Mouse (Mus musculus): ENCODE data around the gene Irf2bp2. TPM values are rescaled to one million over a fixed set of nuclear protein-coding genes. Genes with fewer than 3 reads are reported as not detected.

The Irf2bp2 gene
- polyA plus RNA-seq (2012; ENCODE audit: insufficient read depth, insufficient read length, missing spikeins) = 163 and 167 TPM in 2 replicates

DNA sequence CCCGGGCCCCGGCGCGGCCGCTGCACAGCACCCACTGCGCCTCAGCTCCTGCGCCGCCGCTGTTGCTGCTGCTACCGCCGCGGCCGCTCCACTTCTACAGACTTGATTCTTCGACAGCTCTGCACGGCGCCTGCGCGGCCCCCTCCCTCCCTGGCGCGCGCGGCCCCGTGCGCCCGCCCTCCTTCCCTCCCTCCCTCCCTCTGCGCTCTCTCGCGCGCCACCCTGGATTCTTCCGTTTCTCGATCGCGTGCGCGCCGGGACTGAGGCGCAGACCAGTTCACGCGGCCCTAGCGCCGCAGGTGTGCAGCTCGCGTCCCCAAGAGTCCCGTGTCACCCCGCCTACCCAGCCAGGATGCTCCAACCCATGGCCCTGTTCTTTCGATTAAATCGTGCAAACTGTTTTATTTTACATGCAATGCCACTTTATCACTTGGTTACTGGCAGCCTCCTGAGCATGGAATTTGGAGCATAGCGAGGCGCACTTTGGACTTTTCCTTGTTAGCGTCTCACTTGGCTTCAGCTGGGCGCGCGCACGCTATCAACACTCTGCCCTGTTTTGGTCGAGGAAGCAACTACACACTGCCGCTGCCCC lies at the start of gene Irf2bp2:
Gene Irf2bp2 (minus strand): TSS at position 98 of the 592 bp plus-strand sequence.
- TF ChIP-seq CTCF (IDR thresholded peaks at IDR 0.05; ENCODE audit: low read depth, low read length) (no peak), POLR2A (IDR thresholded peaks at IDR 0.05; ENCODE audit: borderline replicate concordance, low read depth, low read length) (no peak)
- Histone ChIP-seq H3K4me1 (ENCODE audit: control insufficient read depth, insufficient read depth, low read length) (peaks cover 26% of the 10 kb centered on the region), H3K27ac (ENCODE audit: insufficient read depth, low read depth, low read length) (peak within 1 kb of the TSS; percentile 98), H3K4me3 (ENCODE audit: insufficient read depth, low read length) (peak within 1 kb of the TSS; percentile 86)

DNA sequence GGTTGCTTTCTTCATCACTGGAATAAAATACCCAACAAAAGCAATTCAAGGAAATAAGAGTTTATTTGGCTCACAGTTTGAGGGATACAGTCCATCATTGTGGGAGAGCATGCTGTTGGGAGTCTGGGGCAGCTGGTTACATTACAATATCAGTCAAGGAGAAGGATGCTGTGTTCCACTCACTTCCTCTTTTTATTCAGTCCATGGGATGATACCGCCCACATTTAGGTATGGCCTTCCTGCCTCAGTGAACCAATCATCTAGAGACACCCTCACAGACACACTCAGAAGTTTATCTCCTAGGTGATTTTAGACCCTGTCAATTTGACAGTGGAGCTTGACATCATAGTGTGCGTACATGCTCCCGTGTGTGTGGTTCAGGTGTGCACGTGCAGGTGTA lies 48.9 kb upstream of the Irf2bp2 start:
- H3K4me1 ChIP-seq (ENCODE audit: control insufficient read depth, insufficient read depth, low read length) = no peaks in the 10 kb centered on the region
- TF ChIP-seq POLR2A (IDR thresholded peaks at IDR 0.05; ENCODE audit: borderline replicate concordance, low read depth, low read length) = no peak
- no peak for TF ChIP-seq CTCF (IDR thresholded peaks at IDR 0.05; ENCODE audit: low read depth, low read length)
- H3K4me3 ChIP-seq (ENCODE audit: insufficient read depth, low read length) = no peak overlapping the region
- H3K27ac ChIP-seq (ENCODE audit: insufficient read depth, low read depth, low read length) = no peak overlapping the region

DNA sequence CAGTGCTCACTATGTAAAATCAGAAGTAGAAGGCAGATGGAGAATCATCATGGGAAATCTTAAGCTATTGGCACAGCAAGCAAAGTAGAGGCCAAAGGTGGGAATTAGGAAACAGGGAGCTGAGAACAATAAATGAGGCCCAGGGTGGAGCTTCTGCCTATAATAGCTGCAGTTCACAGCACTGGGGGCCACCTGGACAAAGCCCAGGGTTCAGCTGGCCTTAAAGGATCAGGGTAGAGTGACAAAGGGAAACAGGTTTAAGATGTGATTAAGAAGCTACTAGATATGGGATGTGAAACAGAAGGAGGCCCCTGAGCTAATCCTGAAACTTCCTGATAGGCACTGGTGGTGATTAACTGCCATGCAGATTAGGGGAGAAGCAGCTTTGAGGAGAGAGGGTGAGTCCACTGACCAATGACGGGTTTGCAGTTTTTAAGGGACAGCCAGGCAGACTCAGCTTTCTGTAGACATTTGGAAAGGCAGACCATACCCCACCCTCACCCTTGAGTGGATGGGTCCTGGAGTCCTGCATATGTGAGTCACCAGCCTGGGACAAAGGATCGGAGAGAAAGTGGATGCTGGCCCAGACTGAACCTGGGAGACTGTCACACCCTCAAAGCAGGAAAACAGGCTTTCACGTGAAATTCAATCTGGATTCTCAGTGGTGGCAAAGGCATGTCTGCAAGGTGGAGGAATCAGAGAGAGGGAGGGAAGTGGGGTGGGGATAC lies 47.9 kb upstream of the Irf2bp2 start:
- Histone ChIP-seq H3K27ac (ENCODE audit: insufficient read depth, low read depth, low read length) (no peak overlapping the region), H3K4me1 (ENCODE audit: control insufficient read depth, insufficient read depth, low read length) (no peaks in the 10 kb centered on the region), H3K4me3 (ENCODE audit: insufficient read depth, low read length) (no peak overlapping the region)
- TF ChIP-seq CTCF (IDR thresholded peaks at IDR 0.05; ENCODE audit: low read depth, low read length) (no peak), POLR2A (IDR thresholded peaks at IDR 0.05; ENCODE audit: borderline replicate concordance, low read depth, low read length) (no peak)

DNA sequence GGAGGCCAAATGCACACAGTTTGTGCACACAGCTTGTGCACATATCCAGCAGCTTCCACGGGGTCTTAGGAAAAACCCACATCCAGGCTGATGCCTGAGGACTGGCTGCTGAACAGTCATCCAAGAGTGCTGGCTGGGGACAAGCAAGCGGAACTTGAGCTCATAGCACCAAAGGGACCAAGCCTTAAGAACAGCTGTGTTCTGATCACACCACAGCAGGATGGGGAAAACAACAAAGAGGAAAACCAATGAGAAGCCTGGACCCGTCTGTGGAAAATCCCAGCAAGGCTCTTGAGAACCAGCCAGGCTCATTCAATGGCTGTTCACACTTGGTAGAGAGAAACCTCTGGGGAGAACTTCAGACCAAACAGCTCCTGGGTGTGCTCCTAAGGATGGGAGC lies 45.4 kb upstream of the Irf2bp2 start:
- Histone ChIP-seq H3K27ac (ENCODE audit: insufficient read depth, low read depth, low read length) (no peak overlapping the region), H3K4me1 (ENCODE audit: control insufficient read depth, insufficient read depth, low read length) (no peaks in the 10 kb centered on the region), H3K4me3 (ENCODE audit: insufficient read depth, low read length) (no peak overlapping the region)
- TF ChIP-seq POLR2A (IDR thresholded peaks at IDR 0.05; ENCODE audit: borderline replicate concordance, low read depth, low read length) = no peak
- no peak for TF ChIP-seq CTCF (IDR thresholded peaks at IDR 0.05; ENCODE audit: low read depth, low read length)

DNA sequence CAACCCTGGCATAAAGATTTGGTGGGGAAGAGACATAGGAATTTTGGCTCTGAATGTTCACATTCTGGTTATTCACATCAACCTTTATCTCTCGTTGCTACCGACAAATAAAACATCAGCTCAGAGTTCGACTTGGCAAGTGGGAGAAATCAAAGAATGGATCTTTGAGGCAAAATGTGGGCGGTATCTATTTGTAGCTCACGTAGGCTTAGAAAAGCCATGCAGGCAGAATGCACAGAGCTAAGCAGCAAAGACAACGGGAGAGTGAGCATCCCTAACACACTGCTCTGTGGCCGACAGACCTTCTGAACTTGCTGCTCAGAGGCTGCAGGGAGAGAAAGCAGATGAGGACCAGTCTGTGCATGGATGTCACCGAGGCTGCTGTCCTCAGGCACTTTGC lies 44.2 kb upstream of the Irf2bp2 start:
- Histone ChIP-seq H3K4me1 (ENCODE audit: control insufficient read depth, insufficient read depth, low read length) (no peaks in the 10 kb centered on the region), H3K4me3 (ENCODE audit: insufficient read depth, low read length) (no peak overlapping the region), H3K27ac (ENCODE audit: insufficient read depth, low read depth, low read length) (no peak overlapping the region)
- TF ChIP-seq POLR2A (IDR thresholded peaks at IDR 0.05; ENCODE audit: borderline replicate concordance, low read depth, low read length) (no peak), CTCF (IDR thresholded peaks at IDR 0.05; ENCODE audit: low read depth, low read length) (no peak)

DNA sequence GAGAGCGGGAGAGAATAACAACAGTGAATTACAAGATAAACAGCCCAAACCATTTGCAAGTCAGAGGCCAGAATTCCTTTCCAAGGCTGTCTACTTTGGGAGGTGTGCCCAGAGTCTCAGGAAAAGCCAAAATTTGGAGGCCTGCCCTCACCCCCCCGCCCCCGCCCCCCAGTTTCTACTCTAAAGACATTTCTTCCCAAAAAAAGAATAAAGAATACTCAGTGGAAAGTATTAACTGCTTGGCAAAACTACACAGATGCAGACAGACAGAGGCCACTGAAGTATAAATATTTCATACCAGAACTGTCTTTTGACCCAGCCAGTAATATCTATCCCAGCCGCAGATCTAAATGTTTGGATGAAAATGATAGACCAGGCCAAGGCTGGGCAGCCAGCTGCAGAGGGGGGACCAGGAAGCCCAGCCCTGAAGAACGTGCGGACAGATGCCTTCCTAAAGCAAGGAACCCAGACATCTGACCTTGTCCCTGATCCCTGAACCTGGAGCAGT lies 40.8 kb upstream of the Irf2bp2 start:
- H3K27ac ChIP-seq (ENCODE audit: insufficient read depth, low read depth, low read length) = no peak overlapping the region
- TF ChIP-seq CTCF (IDR thresholded peaks at IDR 0.05; ENCODE audit: low read depth, low read length) (no peak), POLR2A (IDR thresholded peaks at IDR 0.05; ENCODE audit: borderline replicate concordance, low read depth, low read length) (no peak)
- H3K4me1 ChIP-seq (ENCODE audit: control insufficient read depth, insufficient read depth, low read length) = no peaks in the 10 kb centered on the region
- no peak overlapping the region for H3K4me3 ChIP-seq (ENCODE audit: insufficient read depth, low read length)

DNA sequence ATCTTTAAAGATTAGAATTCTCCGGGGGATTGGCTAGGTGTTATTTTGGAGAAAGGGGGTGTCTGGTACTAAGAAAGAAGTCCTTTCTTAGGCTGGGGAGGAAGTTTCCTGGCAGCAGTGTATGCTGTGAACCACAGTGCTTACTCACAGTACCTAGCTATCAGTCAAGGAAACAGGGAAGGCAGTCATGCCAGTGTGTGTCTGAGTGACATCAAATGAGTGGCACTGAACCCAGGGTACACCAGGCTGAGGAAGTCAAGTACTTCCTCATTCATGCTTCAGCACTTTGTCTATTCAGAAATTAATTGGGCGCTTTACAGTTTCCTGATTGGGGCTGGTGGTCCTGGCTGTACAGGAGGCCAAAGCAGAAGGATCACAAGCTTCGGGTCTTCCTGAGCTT lies 34.8 kb upstream of the Irf2bp2 start:
- TF ChIP-seq CTCF (IDR thresholded peaks at IDR 0.05; ENCODE audit: low read depth, low read length) (no peak), POLR2A (IDR thresholded peaks at IDR 0.05; ENCODE audit: borderline replicate concordance, low read depth, low read length) (no peak)
- peak overlapping the region; percentile 43 for H3K27ac ChIP-seq (ENCODE audit: insufficient read depth, low read depth, low read length)

DNA sequence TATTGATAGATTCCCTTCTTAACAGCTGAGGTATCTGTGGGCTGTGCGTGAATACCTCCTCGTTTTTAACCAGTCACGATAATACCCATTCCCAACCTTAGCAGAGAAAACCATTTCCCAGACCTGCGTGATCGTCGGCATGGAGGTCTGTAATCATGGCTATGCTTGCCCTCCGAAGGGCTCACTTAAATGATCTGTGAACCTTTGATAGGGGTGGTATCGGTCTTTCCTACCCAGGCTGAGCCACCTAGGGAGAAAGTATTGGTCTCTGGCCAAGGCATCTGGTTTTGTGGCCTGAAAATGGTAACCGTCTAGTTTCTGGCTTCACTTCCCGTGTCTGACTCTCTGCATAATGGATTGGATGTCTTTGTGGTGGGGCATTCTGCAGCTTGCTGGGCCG lies 32.6 kb upstream of the Irf2bp2 start:
- Histone ChIP-seq H3K27ac (ENCODE audit: insufficient read depth, low read depth, low read length) (no peak overlapping the region), H3K4me3 (ENCODE audit: insufficient read depth, low read length) (no peak overlapping the region), H3K4me1 (ENCODE audit: control insufficient read depth, insufficient read depth, low read length) (peaks cover 17% of the 10 kb centered on the region)
- TF ChIP-seq POLR2A (IDR thresholded peaks at IDR 0.05; ENCODE audit: borderline replicate concordance, low read depth, low read length) (no peak), CTCF (IDR thresholded peaks at IDR 0.05; ENCODE audit: low read depth, low read length) (no peak)

More for the DNA sequence above, 34.8 kb upstream of the Irf2bp2 start:
- peaks cover 17% of the 10 kb centered on the region for H3K4me1 ChIP-seq (ENCODE audit: control insufficient read depth, insufficient read depth, low read length)
- no peak overlapping the region for H3K4me3 ChIP-seq (ENCODE audit: insufficient read depth, low read length)

DNA sequence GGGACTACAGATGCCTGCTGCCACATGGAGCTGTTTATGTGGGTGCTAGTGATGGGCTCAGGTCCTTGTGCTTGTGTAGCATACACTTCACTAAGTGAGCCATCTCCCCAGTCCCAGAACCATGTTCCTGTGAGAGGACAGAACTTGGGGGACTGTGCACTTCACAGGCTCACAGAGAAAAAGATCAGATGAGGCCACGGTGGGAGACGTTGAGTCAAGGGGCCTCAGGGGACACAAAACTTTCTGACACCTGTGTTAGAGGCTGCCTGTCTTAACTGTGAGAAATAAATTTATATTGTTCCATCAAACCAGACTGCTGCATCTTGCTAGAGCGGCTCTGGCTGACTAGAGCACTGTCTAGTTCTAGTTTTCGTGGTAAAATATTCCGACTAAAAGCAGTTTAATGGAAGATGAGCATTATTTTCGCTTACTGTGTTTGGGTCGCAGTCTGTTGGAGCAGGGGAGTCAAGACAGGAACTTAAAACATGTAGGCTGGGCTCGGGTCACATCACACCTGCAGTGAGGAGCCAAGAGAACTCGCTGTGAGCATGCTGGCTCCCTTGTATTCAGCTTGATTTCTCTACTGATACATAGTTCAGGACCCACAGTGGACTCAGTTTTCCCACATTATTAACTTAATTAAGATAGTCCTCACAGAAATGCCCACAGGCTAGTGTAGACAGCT lies 28.5 kb upstream of the Irf2bp2 start:
- Histone ChIP-seq H3K4me1 (ENCODE audit: control insufficient read depth, insufficient read depth, low read length) (peaks cover 15% of the 10 kb centered on the region), H3K4me3 (ENCODE audit: insufficient read depth, low read length) (no peak overlapping the region), H3K27ac (ENCODE audit: insufficient read depth, low read depth, low read length) (no peak overlapping the region)
- TF ChIP-seq CTCF (IDR thresholded peaks at IDR 0.05; ENCODE audit: low read depth, low read length) (no peak), POLR2A (IDR thresholded peaks at IDR 0.05; ENCODE audit: borderline replicate concordance, low read depth, low read length) (no peak)

DNA sequence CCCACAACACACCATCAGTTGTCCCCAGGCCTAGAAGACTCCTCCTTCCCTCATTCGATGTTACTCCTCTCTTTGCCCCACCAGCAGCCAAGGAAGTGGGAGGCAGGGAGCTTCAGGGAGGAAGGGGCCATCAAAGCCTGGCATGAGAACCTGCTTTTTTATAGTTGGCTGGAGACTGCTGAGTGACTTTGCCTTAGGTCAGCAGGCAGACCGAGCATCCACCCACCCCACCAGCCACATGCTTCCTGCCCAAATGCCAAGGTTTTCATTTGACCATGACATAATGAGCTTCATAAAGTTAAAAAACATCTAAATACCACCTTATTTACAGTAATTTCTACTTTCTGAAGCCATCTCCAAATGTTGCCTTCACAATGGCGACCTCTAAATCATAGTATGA lies 26.9 kb upstream of the Irf2bp2 start:
- TF ChIP-seq CTCF (IDR thresholded peaks at IDR 0.05; ENCODE audit: low read depth, low read length) (no peak), POLR2A (IDR thresholded peaks at IDR 0.05; ENCODE audit: borderline replicate concordance, low read depth, low read length) (no peak)
- H3K4me3 ChIP-seq (ENCODE audit: insufficient read depth, low read length) = no peak overlapping the region
- peaks cover 16% of the 10 kb centered on the region for H3K4me1 ChIP-seq (ENCODE audit: control insufficient read depth, insufficient read depth, low read length)
- no peak overlapping the region for H3K27ac ChIP-seq (ENCODE audit: insufficient read depth, low read depth, low read length)
